Mouse (Mus musculus) forebrain, embryonic 14.5 days (tissue): ENCODE data around the gene Wdfy4. TPM values are rescaled to one million over a fixed set of nuclear protein-coding genes. Genes with fewer than 3 reads are reported as not detected.

Experiments
- ATAC-seq: fragments of 200-750 bp; cut with Nextera tagmentation; 2 replicates; pipeline ENCODE4 v1.8.0; 2017; ENCODE audit warnings: mild to moderate bottlenecking, moderate library complexity
- DNase-seq: peaks from one replicate; pipeline ENCODE4 v3.0.0-alpha.2; 2015; ENCODE audit warnings: low spot score
- H3K27ac ChIP-seq: fragments of 300-500 bp; sonication (generic); 2 replicates; pipeline ENCODE4 v1.5.1; 2014; ENCODE audit warnings: low read depth, mild to moderate bottlenecking, control low read depth, low read length, moderate library complexity
- H3K27me3 ChIP-seq: fragments of 300-500 bp; sonication (generic); replicated peaks from 2 replicates; pipeline ENCODE4 v1.6.1; 2014; ENCODE audit warnings: low read length, control low read depth, mixed read lengths; ENCODE audit not compliant: control insufficient read depth, insufficient read depth
- H3K36me3 ChIP-seq: fragments of 300-500 bp; sonication (generic); 2 replicates; pipeline ENCODE4 v1.6.1; 2014; ENCODE audit warnings: low read length, control low read depth; ENCODE audit not compliant: control insufficient read depth, insufficient read depth
- H3K4me1 ChIP-seq: fragments of 300-500 bp; sonication (generic); 2 replicates; pipeline ENCODE4 v1.6.1; 2014; ENCODE audit warnings: antibody characterized with exemption, low read length, control low read depth; ENCODE audit not compliant: control insufficient read depth, insufficient read depth
- H3K4me2 ChIP-seq: fragments of 300-500 bp; sonication (generic); 2 replicates; pipeline ENCODE4 v1.6.1; 2014; ENCODE audit warnings: mild to moderate bottlenecking, control low read depth, low read length
- H3K4me3 ChIP-seq: fragments of 300-500 bp; sonication (generic); 2 replicates; pipeline ENCODE4 v1.5.1; 2014; ENCODE audit warnings: low read depth, low read length, control low read depth
- H3K9ac ChIP-seq: fragments of 300-500 bp; sonication (generic); 2 replicates; pipeline ENCODE4 v1.6.1; 2014; ENCODE audit warnings: mild to moderate bottlenecking, low read length, control low read depth, moderate library complexity
- H3K9me3 ChIP-seq: fragments of 300-500 bp; sonication (generic); replicated peaks from 2 replicates; pipeline ENCODE4 v1.6.1; 2016; ENCODE audit warnings: low read length, control low read depth, mixed read lengths; ENCODE audit not compliant: control insufficient read depth
- WGBS: fragments of 180-500 bp; shearing (Covaris S2); extraction: QIAGEN DNeasy Blood & Tissue Kit; methylation state at CpG from one replicate; pipeline ENCODE4 v1.1.7; 2014; 5-methylcytosine and 5-hydroxymethylcytosine counted together
- polyA plus RNA-seq: library from polyadenylated mRNA; unstranded; fragments of >200 nt; fragmentation: Nextera tagmentation; extraction: Ambion mirVana; gene quantifications from 2 replicates; pipeline ENCODE4 v1.2.1, GENCODE M21; 2014

The Wdfy4 gene
- polyA plus RNA-seq, 1 experiment from 2014 or later: 0.11 TPM

- DNase-seq (no peak), ATAC-seq (no peak)
- H3K27me3 ChIP-seq: no peaks in the 10 kb centered on the region
- H3K9me3 ChIP-seq: no peaks in the 10 kb centered on the region
- no peaks in the 10 kb centered on the region for H3K36me3 ChIP-seq
- no peaks in the 10 kb centered on the region for H3K4me1 ChIP-seq
- no peak overlapping the region for H3K9ac ChIP-seq
- 88% methylated on average over 6 of the region's 6 CpGs for WGBS
- H3K4me2 ChIP-seq: no peak overlapping the region
- no peak overlapping the region for H3K27ac ChIP-seq
- H3K4me3 ChIP-seq: no peak overlapping the region
Observed at GRCm38 (mm10) chr14:33202885-33203284, 17.6 kb upstream of the Wdfy4 start.

GRCm38 (mm10) chr14:33202161-33202560 is 16.9 kb upstream of the Wdfy4 start:
- Histone ChIP-seq H3K4me1 (no peaks in the 10 kb centered on the region), H3K36me3 (no peaks in the 10 kb centered on the region), H3K4me3 (no peak overlapping the region), H3K9me3 (no peaks in the 10 kb centered on the region), H3K27me3 (no peaks in the 10 kb centered on the region), H3K27ac (no peak overlapping the region), H3K9ac (no peak overlapping the region), H3K4me2 (no peak overlapping the region)
- DNase-seq (no peak), ATAC-seq (no peak)
- 87% methylated on average over 4 of the region's 4 CpGs for WGBS

GRCm38 (mm10) chr14:33194241-33194640 is 8.9 kb upstream of the Wdfy4 start:
- Histone ChIP-seq H3K9ac (no peak overlapping the region), H3K4me3 (no peak overlapping the region), H3K27me3 (no peaks in the 10 kb centered on the region), H3K36me3 (no peaks in the 10 kb centered on the region), H3K4me2 (no peak overlapping the region), H3K9me3 (no peaks in the 10 kb centered on the region), H3K4me1 (no peaks in the 10 kb centered on the region), H3K27ac (no peak overlapping the region)
- ATAC-seq: no peak
- no peak for DNase-seq
- 74% methylated on average over 3 of the region's 3 CpGs for WGBS

- no peak overlapping the region for H3K4me2 ChIP-seq
Observed at GRCm38 (mm10) chr14:33193762-33194161, 8.5 kb upstream of the Wdfy4 start.

GRCm38 (mm10) chr14:33190646-33191045 is 5.3 kb upstream of the Wdfy4 start:
- Histone ChIP-seq H3K9ac (no peak overlapping the region), H3K27me3 (no peaks in the 10 kb centered on the region), H3K36me3 (no peaks in the 10 kb centered on the region), H3K4me2 (no peak overlapping the region), H3K4me1 (no peaks in the 10 kb centered on the region), H3K4me3 (no peak overlapping the region), H3K27ac (no peak overlapping the region), H3K9me3 (no peaks in the 10 kb centered on the region)
- ATAC-seq (no peak), DNase-seq (no peak)
- 73% methylated on average over 1 of the region's 1 CpGs for WGBS

More at GRCm38 (mm10) chr14:33193762-33194161, 8.5 kb upstream of the Wdfy4 start:
- Histone ChIP-seq H3K27ac (no peak overlapping the region), H3K27me3 (no peaks in the 10 kb centered on the region), H3K9ac (no peak overlapping the region), H3K4me1 (no peaks in the 10 kb centered on the region), H3K4me3 (no peak overlapping the region), H3K9me3 (no peaks in the 10 kb centered on the region), H3K36me3 (no peaks in the 10 kb centered on the region)
- no peak for DNase-seq
- ATAC-seq: no peak

- H3K4me2 ChIP-seq: no peak overlapping the region
- H3K9me3 ChIP-seq: no peaks in the 10 kb centered on the region
- H3K36me3 ChIP-seq: no peaks in the 10 kb centered on the region
- no peak overlapping the region for H3K9ac ChIP-seq
- no peak overlapping the region for H3K27ac ChIP-seq
- H3K4me1 ChIP-seq: no peaks in the 10 kb centered on the region
- no peaks in the 10 kb centered on the region for H3K27me3 ChIP-seq
- WGBS: 94% methylated on average over 21 of the region's 21 CpGs
- H3K4me3 ChIP-seq: no peak overlapping the region
- DNase-seq (no peak), ATAC-seq (no peak)
Observed at GRCm38 (mm10) chr14:33189849-33190423, 4.6 kb upstream of the Wdfy4 start.

GRCm38 (mm10) chr14:33189230-33189629 is 3.9 kb upstream of the Wdfy4 start:
- H3K27me3 ChIP-seq: no peaks in the 10 kb centered on the region
- whole genome bisulfite sequencing: 82% methylated on average over 10 of the region's 10 CpGs
- H3K4me1 ChIP-seq: no peaks in the 10 kb centered on the region
- H3K9ac ChIP-seq: no peak overlapping the region
- ATAC-seq (no peak), DNase-seq (no peak)
- H3K27ac ChIP-seq: no peak overlapping the region
- no peak overlapping the region for H3K4me2 ChIP-seq
- no peak overlapping the region for H3K4me3 ChIP-seq
- no peaks in the 10 kb centered on the region for H3K36me3 ChIP-seq
- no peaks in the 10 kb centered on the region for H3K9me3 ChIP-seq

GRCm38 (mm10) chr14:33187201-33187600 is 1.9 kb upstream of the Wdfy4 start:
- WGBS: 42% methylated on average over 4 of the region's 4 CpGs
- ATAC-seq: no peak
- no peak overlapping the region for H3K4me3 ChIP-seq

GRCm38 (mm10) chr14:33180102-33180501 is 5.2 kb downstream of the Wdfy4 start:
- Histone ChIP-seq H3K4me3 (no peak overlapping the region), H3K27me3 (no peaks in the 10 kb centered on the region), H3K4me2 (no peak overlapping the region), H3K4me1 (no peaks in the 10 kb centered on the region), H3K9me3 (no peaks in the 10 kb centered on the region), H3K36me3 (no peaks in the 10 kb centered on the region), H3K9ac (no peak overlapping the region), H3K27ac (no peak overlapping the region)
- ATAC-seq (no peak), DNase-seq (no peak)
- WGBS: 91% methylated on average over 5 of the region's 5 CpGs

More at GRCm38 (mm10) chr14:33187201-33187600, 1.9 kb upstream of the Wdfy4 start:
- Histone ChIP-seq H3K9ac (no peak overlapping the region), H3K4me2 (no peak overlapping the region), H3K27me3 (no peaks in the 10 kb centered on the region), H3K27ac (no peak overlapping the region), H3K9me3 (no peaks in the 10 kb centered on the region), H3K36me3 (no peaks in the 10 kb centered on the region), H3K4me1 (no peaks in the 10 kb centered on the region)
- DNase-seq: no peak
